Mouse (Mus musculus) ES-E14 (cell line): ENCODE results near the gene Zbtb8os. TPM values are rescaled to one million over a fixed set of nuclear protein-coding genes. Genes with fewer than 3 reads are reported as not detected.

Experiments used
- DNase-seq: peaks from one replicate; pipeline ENCODE4 v3.0.0-alpha.2; 2013; ENCODE audit warnings: low read depth, low spot score
- H3K27ac ChIP-seq: 2 replicates; pipeline ENCODE4 v1.5.1; 2012; ENCODE audit warnings: low read depth, mild to moderate bottlenecking, low read length, moderate library complexity, mixed read lengths; ENCODE audit not compliant: poor library complexity, insufficient read depth, severe bottlenecking
- H3K36me3 ChIP-seq: 2 replicates; pipeline ENCODE4 v1.6.1; 2012; ENCODE audit warnings: mild to moderate bottlenecking, low read length, moderate library complexity, mixed read lengths; ENCODE audit not compliant: control insufficient read depth, poor library complexity, insufficient read depth, severe bottlenecking
- H3K4me1 ChIP-seq, 2 experiments: fragments of 150-350 bp in 1 of 2; sonication (generic) in 1 of 2; 2 replicates each; pipeline ENCODE4 v1.6.1; 2012; ENCODE audit warnings: low read length in 2 of 2, mild to moderate bottlenecking in 1 of 2, mixed read lengths in 1 of 2; ENCODE audit not compliant: control insufficient read depth in 2 of 2, insufficient read depth in 2 of 2, poor library complexity in 1 of 2
- H3K4me3 ChIP-seq, 2 experiments: fragments of 150-350 bp in 1 of 2; sonication (generic) in 1 of 2; 2 replicates each; pipeline ENCODE4 v1.5.1; 2012; ENCODE audit warnings: low read length in 2 of 2, low read depth in 1 of 2, mild to moderate bottlenecking in 1 of 2, mixed read lengths in 1 of 2; ENCODE audit not compliant: insufficient read depth in 1 of 2, poor library complexity in 1 of 2, severe bottlenecking in 1 of 2
- H3K9ac ChIP-seq: 2 replicates; pipeline ENCODE4 v1.6.1; 2012; ENCODE audit warnings: low read depth, mild to moderate bottlenecking, low read length, mixed read lengths; ENCODE audit not compliant: poor library complexity, insufficient read depth, severe bottlenecking
- H3K9me3 ChIP-seq: fragments of 150-350 bp; sonication (generic); 2 replicates; pipeline ENCODE4 v1.6.1; 2012; ENCODE audit warnings: low read depth, mild to moderate bottlenecking, low read length; ENCODE audit not compliant: control insufficient read depth, insufficient read depth
- CHD2 ChIP-seq: IDR thresholded peaks from 2 replicates; pipeline ENCODE4 v1.6.1; 2014; ENCODE audit warnings: mild to moderate bottlenecking, low read depth, low read length, inconsistent platforms
- HCFC1 ChIP-seq: IDR thresholded peaks from 2 replicates; pipeline ENCODE4 v1.6.1; 2012; ENCODE audit warnings: low read length, inconsistent platforms, borderline replicate concordance; ENCODE audit not compliant: insufficient read depth
- MAFK ChIP-seq: IDR thresholded peaks from 2 replicates; pipeline ENCODE4 v1.6.1; 2014; ENCODE audit warnings: mild to moderate bottlenecking, low read depth, low read length, inconsistent platforms; ENCODE audit not compliant: insufficient read depth
- ZC3H11A ChIP-seq: IDR thresholded peaks from 2 replicates; pipeline ENCODE4 v1.6.1; 2012; ENCODE audit warnings: low read depth, mild to moderate bottlenecking, inconsistent platforms, low read length, borderline replicate concordance
- ZNF384 ChIP-seq: IDR thresholded peaks from 2 replicates; pipeline ENCODE4 v1.6.1; 2012; ENCODE audit warnings: low read depth, low read length, inconsistent platforms
- in situ Hi-C, 2 experiments: fragments of 600-800 bp; cut with MboI; formaldehyde crosslinking; loops; one replicate each; pipeline ENCODE4 v1.15.1; 2025; ENCODE audit warnings: low sequenced_read_pairs in 2 of 2, inconsistent platforms in 1 of 2; ENCODE audit not compliant: unreplicated experiment in 2 of 2
- total RNA-seq: library from RNA; depleted of rRNA; stranded (reverse); fragments of 300-350 nt; gene quantifications from 2 replicates; pipeline ENCODE4 v1.2.3, GENCODE M21; 2012

Zbtb8os gene
- total RNA-seq, 1 experiment = 59.9 TPM

- no peak overlapping the region for H3K27ac ChIP-seq
- no peak for TF ChIP-seq CHD2
- TF ChIP-seq ZC3H11A = no peak
- no peak for TF ChIP-seq ZNF384
- no peak for DNase-seq
- in situ Hi-C loops = no loop called here
- no peaks in the 10 kb centered on the region for H3K9me3 ChIP-seq
- no peaks in the 10 kb centered on the region for H3K36me3 ChIP-seq
- peaks cover 13 to 18% of the 10 kb centered on the region in 2 experiments for H3K4me1 ChIP-seq
- no peak overlapping the region for H3K4me3 ChIP-seq
- H3K9ac ChIP-seq = no peak overlapping the region
Observed at GRCm38 (mm10) chr4:129383586-129383985, 48.1 kb downstream of the Zbtb8os start.

GRCm38 (mm10) chr4:129384440-129384839 lies 48.9 kb downstream of the Zbtb8os start:
- H3K9me3 ChIP-seq = no peaks in the 10 kb centered on the region
- in situ Hi-C loops = no loop called here
- no peak for DNase-seq

DNA sequence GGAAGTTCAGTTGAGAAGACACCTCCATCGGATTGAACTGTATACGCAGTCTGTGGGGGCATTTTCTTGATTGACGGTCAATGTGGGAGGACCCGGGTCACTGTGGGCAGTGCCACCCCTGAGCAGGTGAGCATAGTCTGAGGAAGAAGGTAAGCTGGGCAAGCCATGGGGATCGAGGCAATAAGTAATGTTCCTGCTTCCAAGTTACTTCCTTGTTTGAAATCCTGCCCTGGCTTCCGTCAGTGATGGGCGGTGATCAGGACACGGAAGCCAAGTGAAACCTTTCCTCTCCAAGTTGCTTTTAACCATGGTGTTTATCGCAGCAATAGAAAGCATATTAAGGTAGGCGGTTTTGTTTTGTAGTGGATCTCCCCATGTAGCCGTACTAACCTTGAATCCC lies 50.2 kb downstream of the Zbtb8os start:
- no peak overlapping the region for H3K27ac ChIP-seq
- no peak for DNase-seq
- no peak for TF ChIP-seq HCFC1
- H3K9ac ChIP-seq = no peak overlapping the region
- no peaks in the 10 kb centered on the region for H3K9me3 ChIP-seq
- peaks cover 12% of the 10 kb centered on the region in 2 experiments; a peak in 3 of 4 replicates for H3K4me1 ChIP-seq
- in situ Hi-C loops = no loop called here
- H3K36me3 ChIP-seq = no peaks in the 10 kb centered on the region
- no peak overlapping the region for H3K4me3 ChIP-seq

More at GRCm38 (mm10) chr4:129384440-129384839, 48.9 kb downstream of the Zbtb8os start:
- Histone ChIP-seq H3K4me3 (no peak overlapping the region), H3K9ac (no peak overlapping the region), H3K36me3 (no peaks in the 10 kb centered on the region), H3K27ac (no peak overlapping the region), H3K4me1 (peaks cover 13 to 16% of the 10 kb centered on the region in 2 experiments)
- TF ChIP-seq MAFK (no peak), ZC3H11A (no peak), HCFC1 (no peak), ZNF384 (no peak)

GRCm38 (mm10) chr4:129386269-129386946 lies 50.9 kb downstream of the Zbtb8os start:
- Histone ChIP-seq H3K4me1 (peaks cover 11 to 12% of the 10 kb centered on the region in 2 experiments; a peak in 3 of 4 replicates), H3K9ac (no peak overlapping the region), H3K9me3 (no peaks in the 10 kb centered on the region), H3K27ac (no peak overlapping the region), H3K36me3 (no peaks in the 10 kb centered on the region), H3K4me3 (no peak overlapping the region)
- DNase-seq = no peak
- in situ Hi-C loops = no loop called here
- TF ChIP-seq ZNF384 (no peak), CHD2 (no peak), HCFC1 (no peak), MAFK (no peak), ZC3H11A (no peak)

GRCm38 (mm10) chr4:129386989-129387388 lies 51.5 kb downstream of the Zbtb8os start:
- DNase-seq = no peak
- Histone ChIP-seq H3K36me3 (no peaks in the 10 kb centered on the region), H3K4me1 (peaks cover 13% of the 10 kb centered on the region in 2 experiments; a peak in 3 of 4 replicates), H3K9ac (no peak overlapping the region), H3K27ac (no peak overlapping the region), H3K4me3 (no peak overlapping the region), H3K9me3 (no peaks in the 10 kb centered on the region)
- in situ Hi-C loops = no loop called here
- TF ChIP-seq MAFK = no peak
- no peak for TF ChIP-seq CHD2
- no peak for TF ChIP-seq ZNF384
- TF ChIP-seq ZC3H11A = no peak
- no peak for TF ChIP-seq HCFC1
